Mouse (Mus musculus) stomach, embryonic 15.5 days (tissue): ENCODE data around the gene Wdfy2. TPM values are rescaled to one million over a fixed set of nuclear protein-coding genes. Genes with fewer than 3 reads are reported as not detected.

Experiments used
- ATAC-seq: fragments of 200-750 bp; cut with Nextera tagmentation; 2 replicates; pipeline ENCODE4 v1.8.0; 2017; ENCODE audit warnings: low read depth, moderate number of reproducible peaks, moderate TSS enrichment; ENCODE audit not compliant: insufficient read depth, low FRiP score
- H3K27ac ChIP-seq: fragments of 300-500 bp; sonication (generic); 2 replicates; pipeline ENCODE4 v1.5.1; 2015; ENCODE audit warnings: mild to moderate bottlenecking, inconsistent platforms
- H3K27me3 ChIP-seq: fragments of 300-500 bp; sonication (generic); replicated peaks from 2 replicates; pipeline ENCODE4 v1.6.1; 2015; ENCODE audit warnings: inconsistent platforms
- H3K36me3 ChIP-seq: fragments of 300-500 bp; sonication (generic); 2 replicates; pipeline ENCODE4 v1.6.1; 2015; ENCODE audit warnings: inconsistent platforms
- H3K4me1 ChIP-seq: fragments of 300-500 bp; sonication (generic); 2 replicates; pipeline ENCODE4 v1.6.1; 2015; ENCODE audit warnings: inconsistent platforms
- H3K4me2 ChIP-seq: fragments of 300-500 bp; sonication (generic); 2 replicates; pipeline ENCODE4 v1.6.1; 2015; ENCODE audit warnings: mild to moderate bottlenecking, inconsistent platforms
- H3K4me3 ChIP-seq: fragments of 300-500 bp; sonication (generic); replicated peaks from 2 replicates; pipeline ENCODE4 v1.5.1; 2015; ENCODE audit warnings: inconsistent platforms
- H3K9ac ChIP-seq: fragments of 300-500 bp; sonication (generic); 2 replicates; pipeline ENCODE4 v1.6.1; 2015; ENCODE audit warnings: inconsistent platforms
- H3K9me3 ChIP-seq: fragments of 300-500 bp; sonication (generic); 2 replicates; pipeline ENCODE4 v1.6.1; 2016; ENCODE audit warnings: inconsistent platforms
- WGBS: fragments of 180-500 bp; shearing (Covaris S2); methylation state at CpG from one replicate; pipeline ENCODE4 v1.1.7; 2015; 5-methylcytosine and 5-hydroxymethylcytosine counted together
- polyA plus RNA-seq: library from polyadenylated mRNA; unstranded; fragments of >200 nt; fragmentation: Nextera tagmentation; extraction: Ambion mirVana; gene quantifications from 2 replicates; pipeline ENCODE4 v1.2.1, GENCODE M21; 2015

The Wdfy2 gene
- polyA plus RNA-seq, 1 experiment from 2014 or later, result 5.0 TPM

DNA sequence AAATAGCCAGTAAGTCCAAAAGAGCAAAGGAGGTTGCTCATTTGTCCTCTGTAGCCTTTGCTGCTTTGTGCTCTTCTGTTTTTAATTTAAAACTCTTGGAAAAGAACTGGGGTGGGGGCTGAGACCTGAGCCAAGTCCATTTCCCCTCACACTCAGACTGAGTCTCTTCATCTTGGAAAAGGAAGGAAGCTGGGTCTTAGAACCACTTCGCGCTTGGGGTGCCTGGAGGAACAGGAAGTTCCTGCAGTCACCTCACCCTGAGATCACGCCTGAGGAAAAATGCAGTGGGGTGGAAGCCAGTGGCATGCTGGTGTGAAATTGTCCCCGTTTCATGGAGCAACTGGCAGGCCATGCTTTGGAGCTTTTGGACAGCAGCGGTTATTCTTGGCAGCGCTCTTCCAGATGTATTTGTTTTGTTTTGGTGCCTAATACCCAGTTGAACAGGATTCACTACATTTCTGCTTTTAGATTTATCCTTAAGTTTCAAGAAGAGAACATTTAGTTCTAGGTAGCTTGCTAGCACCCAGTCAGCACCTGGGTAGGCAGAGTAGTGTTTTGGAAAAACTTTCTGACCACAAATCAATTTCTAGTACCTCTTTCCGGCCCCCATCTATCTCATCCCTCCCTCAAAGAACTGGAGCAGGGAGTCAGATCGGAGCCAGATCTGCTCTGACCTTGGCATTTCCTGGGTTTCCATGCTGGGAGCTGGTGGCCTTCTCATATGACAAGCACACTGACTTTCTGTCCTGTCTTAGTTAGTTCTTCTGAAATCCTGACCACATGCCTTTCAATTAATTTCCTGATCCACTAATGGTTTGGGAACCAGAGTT lies 7.7 kb downstream of the Wdfy2 start:
- H3K9ac ChIP-seq, result no peak overlapping the region
- 0 out of 2 replicates have a peak, but pooled peaks cover 3% of the 10 kb centered on the region for H3K36me3 ChIP-seq
- peak overlapping the region; percentile 35; the same call in 1 of the 2 replicates for H3K27ac ChIP-seq
- no peaks in the 10 kb centered on the region for H3K9me3 ChIP-seq
- H3K4me1 ChIP-seq, result peaks cover 14% of the 10 kb centered on the region
- no peaks in the 10 kb centered on the region for H3K27me3 ChIP-seq
- 59% methylated on average over 8 of the region's 8 CpGs for WGBS
- H3K4me2 ChIP-seq, result no peak overlapping the region
- no peak for ATAC-seq
- no peak overlapping the region for H3K4me3 ChIP-seq

DNA sequence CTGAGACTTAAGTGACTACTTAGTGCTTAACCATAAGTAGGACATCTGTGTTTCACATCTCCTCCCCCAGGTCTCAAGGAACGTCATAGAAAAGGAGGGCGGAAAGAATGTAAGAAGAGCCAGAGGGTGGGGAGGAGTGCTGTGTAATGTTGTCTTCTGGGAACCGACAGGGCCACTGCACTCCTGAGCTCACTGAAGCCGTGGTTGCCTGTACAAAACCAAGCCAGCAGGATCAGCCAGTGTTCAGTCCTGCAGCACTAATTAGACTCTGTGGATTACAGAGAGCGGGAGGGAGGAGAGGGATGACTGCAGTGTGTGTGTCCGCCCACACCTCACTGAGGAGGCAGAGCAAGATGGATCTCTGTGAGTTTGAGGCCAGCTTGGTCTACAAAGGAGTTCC lies 13.5 kb downstream of the Wdfy2 start:
- H3K9me3 ChIP-seq, result no peaks in the 10 kb centered on the region
- no peaks in the 10 kb centered on the region for H3K27me3 ChIP-seq
- H3K27ac ChIP-seq, result no peak overlapping the region
- 38% methylated on average over 6 of the region's 6 CpGs for WGBS
- H3K4me1 ChIP-seq, result no peaks in the 10 kb centered on the region; the same call in 1 of the 2 replicates
- no peak for ATAC-seq
- H3K36me3 ChIP-seq, result no peaks in the 10 kb centered on the region
- H3K4me3 ChIP-seq, result no peak overlapping the region
- H3K4me2 ChIP-seq, result no peak overlapping the region
- no peak overlapping the region for H3K9ac ChIP-seq

DNA sequence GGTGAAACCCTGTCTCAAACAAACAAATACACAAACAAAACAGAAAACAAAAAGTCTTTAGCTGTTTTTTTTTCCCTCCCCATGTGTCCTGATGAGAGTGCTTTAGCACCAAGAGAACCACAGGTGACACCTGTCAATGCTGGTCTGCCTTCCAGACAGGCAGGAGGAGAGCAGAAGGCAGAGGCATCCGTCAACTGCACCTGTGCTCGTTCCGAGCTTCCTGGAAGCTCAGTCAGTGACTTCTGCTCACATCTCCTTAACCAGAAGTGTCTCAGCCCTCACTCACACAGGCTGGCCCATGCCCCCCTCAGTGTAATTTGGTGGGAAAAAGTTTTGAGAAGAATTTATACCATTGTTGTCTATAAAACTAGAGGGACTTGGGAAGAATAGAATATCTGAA lies 15.4 kb downstream of the Wdfy2 start:
- Histone ChIP-seq H3K4me3 (no peak overlapping the region), H3K27me3 (no peaks in the 10 kb centered on the region)

DNA sequence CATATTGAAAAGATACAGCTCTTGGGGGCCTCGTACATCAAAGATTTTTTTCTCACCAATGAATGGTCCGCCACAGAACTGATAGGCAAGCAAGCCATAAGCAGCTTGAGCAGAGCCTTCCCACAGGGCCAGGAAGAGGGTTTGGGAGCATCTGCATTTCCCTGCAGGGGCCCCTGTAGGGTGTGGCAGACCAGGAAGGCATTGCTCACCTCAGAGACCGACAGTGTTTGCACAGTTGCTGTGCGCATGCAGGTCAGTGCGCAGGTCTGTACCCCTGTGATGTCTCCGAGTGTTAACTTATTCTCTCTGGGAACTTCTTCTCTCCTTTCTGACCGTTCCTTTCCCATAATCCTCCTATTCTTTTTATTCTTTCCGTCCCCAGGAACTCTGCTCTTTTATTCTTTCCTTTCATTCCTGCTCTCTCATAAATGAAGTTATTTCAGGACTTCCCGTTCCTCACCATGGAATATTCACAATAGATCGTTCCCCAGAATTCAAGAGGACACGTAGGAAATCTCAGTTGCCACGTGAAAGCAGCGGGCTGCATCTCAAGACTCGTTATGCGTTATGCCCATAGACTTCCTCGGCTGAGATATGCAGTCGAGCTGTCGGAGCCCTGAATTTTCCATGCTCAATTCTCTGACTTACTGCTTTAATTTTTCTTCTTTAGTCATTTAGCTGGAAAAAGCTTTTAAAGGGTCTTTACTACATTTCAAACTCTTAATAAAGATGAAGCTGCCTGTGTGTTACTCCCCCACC lies 17.8 kb downstream of the Wdfy2 start:
- Histone ChIP-seq H3K27ac (no peak overlapping the region), H3K4me1 (no peaks in the 10 kb centered on the region; the same call in 1 of the 2 replicates), H3K9ac (no peak overlapping the region), H3K9me3 (no peaks in the 10 kb centered on the region), H3K36me3 (no peaks in the 10 kb centered on the region), H3K4me3 (no peak overlapping the region), H3K27me3 (no peaks in the 10 kb centered on the region), H3K4me2 (0 out of 2 replicates have a peak overlapping the region, but pooled peaks have one; percentile 8)
- no peak for ATAC-seq
- 67% methylated on average over 18 of the region's 18 CpGs for WGBS

More for the DNA sequence above, 15.4 kb downstream of the Wdfy2 start:
- Histone ChIP-seq H3K36me3 (no peaks in the 10 kb centered on the region), H3K4me2 (no peak overlapping the region), H3K27ac (no peak overlapping the region), H3K9me3 (no peaks in the 10 kb centered on the region), H3K4me1 (no peaks in the 10 kb centered on the region; the same call in 1 of the 2 replicates), H3K9ac (no peak overlapping the region)
- ATAC-seq, result no peak
- WGBS, result 60% methylated on average over 3 of the region's 3 CpGs

DNA sequence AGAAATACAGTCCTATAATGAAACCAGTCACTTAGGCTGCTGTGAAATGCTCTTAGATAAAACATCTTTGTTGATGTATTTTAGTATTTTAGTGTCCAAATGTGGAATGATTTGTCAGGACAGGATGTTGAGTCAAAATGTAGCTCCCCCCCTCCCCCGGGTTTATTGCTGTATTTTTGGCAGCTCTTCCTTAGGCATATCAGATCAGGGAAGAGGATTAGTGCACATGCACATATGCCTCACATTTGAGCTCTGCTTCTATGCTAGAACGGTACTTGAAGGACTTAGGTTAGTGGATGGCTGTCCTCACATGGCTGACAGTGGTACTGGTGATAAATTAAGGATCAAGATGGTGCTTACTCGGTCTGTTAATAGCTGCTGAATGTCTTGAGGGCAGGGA lies 18.4 kb downstream of the Wdfy2 start:
- Histone ChIP-seq H3K36me3 (no peaks in the 10 kb centered on the region), H3K9ac (no peak overlapping the region), H3K4me3 (no peak overlapping the region), H3K27ac (no peak overlapping the region), H3K9me3 (no peaks in the 10 kb centered on the region), H3K4me1 (no peaks in the 10 kb centered on the region; the same call in 1 of the 2 replicates), H3K27me3 (no peaks in the 10 kb centered on the region), H3K4me2 (no peak overlapping the region)
- WGBS, result 48% methylated on average over 3 of the region's 3 CpGs
- ATAC-seq, result no peak

DNA sequence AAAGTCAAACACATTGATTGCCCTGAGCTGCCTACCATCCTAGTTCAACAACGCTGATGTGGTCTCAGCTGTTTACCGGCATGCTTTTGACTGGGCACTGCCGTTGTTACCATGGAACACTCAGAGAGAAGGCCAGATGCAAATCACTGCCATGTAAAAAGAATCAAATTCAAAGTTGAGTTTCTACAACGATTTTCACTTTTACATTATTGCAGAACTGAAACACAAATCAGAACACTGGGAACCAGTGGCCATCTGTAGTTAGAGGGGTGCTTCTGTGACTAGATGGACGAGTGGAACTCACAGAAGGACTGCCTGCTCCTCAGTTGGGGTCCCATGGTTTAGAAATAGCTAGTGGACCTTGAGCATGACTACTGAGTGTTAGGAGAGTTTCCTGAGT lies 19.0 kb downstream of the Wdfy2 start:
- H3K4me1 ChIP-seq, result no peaks in the 10 kb centered on the region; the same call in 1 of the 2 replicates
- H3K9me3 ChIP-seq, result no peaks in the 10 kb centered on the region
- no peaks in the 10 kb centered on the region for H3K27me3 ChIP-seq
- no peak overlapping the region for H3K9ac ChIP-seq
- H3K27ac ChIP-seq, result no peak overlapping the region
- H3K4me3 ChIP-seq, result no peak overlapping the region
- no peak for ATAC-seq
- no peak overlapping the region for H3K4me2 ChIP-seq
- no peaks in the 10 kb centered on the region for H3K36me3 ChIP-seq
- 84% methylated on average over 5 of the region's 5 CpGs for WGBS

DNA sequence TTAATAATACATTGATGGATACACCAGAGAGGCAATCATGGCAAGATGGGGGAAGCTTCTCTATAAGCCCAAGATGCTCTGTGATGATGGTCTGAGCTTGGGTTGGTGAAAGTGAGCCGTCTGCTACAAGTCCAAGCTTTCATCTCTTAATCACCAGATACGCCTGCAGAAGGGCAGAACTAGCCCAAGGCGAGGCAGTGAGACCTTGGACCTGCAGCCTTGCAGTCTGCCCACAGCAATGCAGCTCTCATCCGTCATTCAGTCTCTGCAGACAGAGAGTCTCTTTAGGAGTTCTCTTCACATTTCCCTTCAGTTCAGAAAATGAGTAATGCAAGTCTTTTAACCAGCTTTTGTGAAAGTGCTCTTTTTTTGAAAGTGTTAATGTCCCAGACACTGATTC lies 20.4 kb downstream of the Wdfy2 start:
- Histone ChIP-seq H3K36me3 (no peaks in the 10 kb centered on the region), H3K4me2 (no peak overlapping the region), H3K4me1 (no peaks in the 10 kb centered on the region; the same call in 1 of the 2 replicates), H3K27me3 (no peaks in the 10 kb centered on the region), H3K4me3 (no peak overlapping the region), H3K9me3 (no peaks in the 10 kb centered on the region), H3K27ac (no peak overlapping the region), H3K9ac (no peak overlapping the region)
- WGBS, result 72% methylated on average over 4 of the region's 4 CpGs
- ATAC-seq, result no peak

DNA sequence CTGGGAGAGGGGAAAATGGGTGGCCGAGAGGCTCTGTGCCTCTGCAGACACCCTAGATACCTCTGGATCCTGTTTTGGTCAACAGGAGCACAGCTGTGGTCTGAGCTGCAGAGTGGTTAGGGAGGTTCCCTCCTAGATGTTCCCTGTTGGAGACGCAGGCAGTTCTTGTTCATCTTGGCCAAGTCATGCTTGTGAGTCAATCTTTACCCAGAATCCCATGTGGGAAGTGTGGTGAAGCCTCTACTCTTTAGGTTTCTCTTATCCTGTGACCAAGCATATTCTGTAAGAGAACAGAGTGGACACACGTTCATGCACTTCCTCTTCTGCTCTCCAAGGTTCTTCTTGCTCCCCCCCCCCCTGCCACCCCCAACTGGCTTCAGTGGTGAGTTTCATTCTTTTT lies 20.8 kb downstream of the Wdfy2 start:
- no peaks in the 10 kb centered on the region for H3K36me3 ChIP-seq
- H3K27ac ChIP-seq, result no peak overlapping the region
- no peak overlapping the region for H3K4me3 ChIP-seq
- no peak; the same call in 1 of the 2 replicates for ATAC-seq
- H3K4me1 ChIP-seq, result no peaks in the 10 kb centered on the region; the same call in 1 of the 2 replicates
- no peaks in the 10 kb centered on the region for H3K27me3 ChIP-seq
- H3K9me3 ChIP-seq, result no peaks in the 10 kb centered on the region
- no peak overlapping the region for H3K9ac ChIP-seq
- 76% methylated on average over 3 of the region's 3 CpGs for WGBS
- no peak overlapping the region for H3K4me2 ChIP-seq

DNA sequence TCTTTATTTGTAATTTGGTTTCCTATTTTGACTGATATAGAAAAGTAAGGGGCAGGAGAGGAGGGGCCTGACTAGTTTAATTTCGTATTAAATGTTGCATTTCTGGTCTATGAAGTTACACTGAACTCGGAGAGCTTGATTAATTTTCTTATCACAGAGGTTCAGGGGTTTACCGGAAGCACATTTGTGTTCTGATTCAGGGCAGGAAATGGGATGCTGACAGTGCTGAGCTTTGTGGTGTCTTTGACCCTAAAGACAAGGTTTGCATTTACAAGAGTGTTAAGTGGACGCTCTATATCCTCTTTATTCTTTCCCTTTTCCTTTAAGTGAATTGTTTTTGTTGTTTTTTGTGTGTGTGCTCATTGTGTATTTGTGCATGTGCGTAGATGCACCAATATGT lies 25.1 kb downstream of the Wdfy2 start:
- Histone ChIP-seq H3K27me3 (no peaks in the 10 kb centered on the region), H3K4me3 (no peak overlapping the region), H3K36me3 (no peaks in the 10 kb centered on the region), H3K4me2 (no peak overlapping the region), H3K4me1 (no peaks in the 10 kb centered on the region), H3K9ac (no peak overlapping the region), H3K27ac (no peak overlapping the region), H3K9me3 (no peaks in the 10 kb centered on the region)
- no peak for ATAC-seq
- 77% methylated on average over 5 of the region's 5 CpGs for WGBS

DNA sequence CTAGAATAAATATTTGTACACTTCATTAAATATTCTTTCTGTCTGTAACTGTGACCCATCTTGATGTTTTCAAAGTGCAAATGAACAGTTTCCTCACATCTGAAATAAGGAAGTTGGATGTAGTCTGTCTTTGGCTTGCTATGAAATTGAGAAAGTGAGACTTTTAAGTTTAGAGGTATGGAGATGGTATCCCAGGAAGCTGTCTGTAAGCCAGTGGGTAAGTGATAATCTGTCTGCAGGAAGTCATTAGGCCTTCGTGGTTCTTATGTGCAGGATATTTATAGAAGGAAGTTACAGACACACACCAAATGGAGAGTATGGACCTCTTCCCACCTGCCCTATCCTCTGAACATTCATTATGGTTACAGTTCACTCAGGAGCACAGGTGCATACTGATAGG lies 26.8 kb downstream of the Wdfy2 start:
- ATAC-seq, result no peak
- no peak overlapping the region for H3K9ac ChIP-seq
- no peak overlapping the region for H3K4me3 ChIP-seq
- H3K27ac ChIP-seq, result no peak overlapping the region
- no peaks in the 10 kb centered on the region for H3K36me3 ChIP-seq
- H3K27me3 ChIP-seq, result no peaks in the 10 kb centered on the region
- no peak overlapping the region for H3K4me2 ChIP-seq
- H3K9me3 ChIP-seq, result no peaks in the 10 kb centered on the region
- H3K4me1 ChIP-seq, result peaks cover 3% of the 10 kb centered on the region; the same call in 1 of the 2 replicates
- WGBS, result 26% methylated on average over 1 of the region's 1 CpGs

DNA sequence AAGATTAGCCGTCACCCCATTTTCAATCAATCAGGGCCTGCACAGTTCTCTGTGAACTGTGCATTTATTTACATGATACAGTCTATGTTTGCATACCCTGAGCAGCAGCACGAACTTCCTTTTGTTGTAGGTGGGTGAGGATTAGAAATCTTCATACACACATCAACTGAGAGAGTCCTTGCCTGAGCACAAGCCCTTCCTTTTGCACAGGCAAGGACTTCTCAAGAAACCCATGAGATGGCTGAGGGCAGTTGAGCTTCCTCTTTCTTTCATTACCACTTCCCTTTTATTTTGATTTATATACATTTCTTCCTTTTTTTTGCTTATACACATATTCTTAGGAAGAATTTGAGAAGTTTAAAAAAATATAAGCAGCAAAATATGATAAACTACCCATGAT lies 27.9 kb downstream of the Wdfy2 start:
- no peaks in the 10 kb centered on the region for H3K27me3 ChIP-seq
- no peaks in the 10 kb centered on the region for H3K9me3 ChIP-seq
- H3K36me3 ChIP-seq, result no peaks in the 10 kb centered on the region
- H3K4me2 ChIP-seq, result no peak overlapping the region
- H3K9ac ChIP-seq, result no peak overlapping the region
- no peak overlapping the region for H3K4me3 ChIP-seq
- peaks cover 3% of the 10 kb centered on the region; the same call in 1 of the 2 replicates for H3K4me1 ChIP-seq
- H3K27ac ChIP-seq, result no peak overlapping the region
- ATAC-seq, result no peak
- WGBS, result 36% methylated on average over 2 of the region's 2 CpGs

DNA sequence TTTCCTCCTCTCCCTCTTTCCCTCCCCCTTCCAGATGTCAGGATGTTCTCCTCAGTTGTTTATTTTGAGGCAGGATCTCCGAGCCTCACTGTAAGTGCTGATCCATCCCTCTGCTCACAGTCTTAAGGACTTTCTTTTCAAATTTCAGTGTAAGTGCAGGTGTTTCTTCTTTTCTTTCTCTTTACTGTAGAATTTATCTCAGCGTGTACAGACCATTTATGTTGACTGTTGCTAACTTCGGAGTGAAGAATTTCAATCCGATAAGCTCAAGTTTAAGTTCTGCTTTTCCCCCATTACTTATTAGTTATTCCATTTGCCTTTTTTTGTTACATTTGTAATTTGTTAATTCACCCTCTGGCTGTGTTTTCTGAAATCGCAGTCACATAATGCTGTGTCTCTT lies 29.6 kb downstream of the Wdfy2 start:
- H3K27me3 ChIP-seq, result no peaks in the 10 kb centered on the region
- no peak overlapping the region for H3K4me3 ChIP-seq
- 67% methylated on average over 5 of the region's 5 CpGs for WGBS
- H3K4me1 ChIP-seq, result peaks cover 3% of the 10 kb centered on the region; the same call in 1 of the 2 replicates
- H3K9ac ChIP-seq, result no peak overlapping the region
- no peak overlapping the region for H3K27ac ChIP-seq
- H3K4me2 ChIP-seq, result no peak overlapping the region
- H3K36me3 ChIP-seq, result no peaks in the 10 kb centered on the region
- H3K9me3 ChIP-seq, result no peaks in the 10 kb centered on the region
- no peak for ATAC-seq
